17 mouse cellular contexts compared by ENCODE assay signal in genomic region chr3:116047034-116047433, GRCm38 (mm10). TPM values are rescaled to one million over a fixed set of nuclear protein-coding genes. Genes with fewer than 3 reads are reported as not detected.
A peak's percentile ranks its signal among the peaks of the same experiment; 100 is the strongest.
DNase-seq lines count a peak whose midpoint lies in the region; ATAC-seq and TF ChIP-seq lines count a peak whose summit lies in the region.
"Had no signal": no experiment of that assay in that cellular context is flagged by ENCODE, and none has a peak within 500 bp of the region (broad histone marks: within the 10 kb centered on the region; RNA-seq: fewer than 3 reads in every experiment).

No protein-coding gene starts in this region.

- no peak for TF ChIP-seq EP300 in stomach, postnatal 0 days (optimal IDR thresholded peaks at IDR 0.05)

- no peak for DNase-seq in hindbrain, embryonic 10.5 days (ENCODE audit: low spot score)
- DNase-seq in brain, adult 2 months (ENCODE audit: low read depth, low spot score) = peak; percentile 34
- DNase-seq in midbrain, embryonic 14.5 days = peak; percentile 56
- no peak for DNase-seq in stomach, postnatal 0 days (ENCODE audit: low spot score)
- no peak for DNase-seq in left cerebral cortex, adult 8-10 months (ENCODE audit: low spot score in 2 of 2)
- no peak for DNase-seq in gastrocnemius, postnatal 25 days
- DNase-seq: cerebellum, postnatal 25 days; gastrocnemius, adult 2 months; heart, adult 18-20 months; kidney, adult 8-10 months; kidney, postnatal 36 days; layer of hippocampus, adult 9-11 months; lung, postnatal 10 days; right cerebral cortex, adult 18-20 months had no signal

- H3K27me3 ChIP-seq in hindbrain, embryonic 13.5 days = no peaks in the 10 kb centered on the region
- H3K27me3 ChIP-seq in hindbrain, embryonic 10.5 days (ENCODE audit: insufficient read depth, poor library complexity, severe bottlenecking) = no peaks in the 10 kb centered on the region
- H3K27me3 ChIP-seq in forebrain, embryonic 16.5 days (replicated peaks; ENCODE audit: control insufficient read depth, insufficient read depth, low read length) = no peaks in the 10 kb centered on the region
- H3K27me3 ChIP-seq in midbrain, embryonic 14.5 days (ENCODE audit: control insufficient read depth, insufficient read depth, low read length) = no peaks in the 10 kb centered on the region
- no peaks in the 10 kb centered on the region for H3K27me3 ChIP-seq in stomach, postnatal 0 days (ENCODE audit: control insufficient read depth, insufficient read depth, low read length)
- H3K27me3 ChIP-seq: limb, embryonic 13.5 days had no signal

- H3K9ac ChIP-seq in hindbrain, embryonic 13.5 days = no peak overlapping the region
- no peak overlapping the region for H3K9ac ChIP-seq in forebrain, embryonic 16.5 days (replicated peaks; ENCODE audit: low read depth, low read length)
- no peak overlapping the region for H3K9ac ChIP-seq in midbrain, embryonic 14.5 days (replicated peaks; ENCODE audit: low read length)
- no peak overlapping the region for H3K9ac ChIP-seq in stomach, postnatal 0 days (ENCODE audit: low read length)
- H3K9ac ChIP-seq: limb, embryonic 13.5 days had no signal

- TF ChIP-seq CTCF in stomach, postnatal 0 days (IDR thresholded peaks at IDR 0.05; ENCODE audit: low read depth) = no peak

- H3K9me3 ChIP-seq in hindbrain, embryonic 13.5 days = no peaks in the 10 kb centered on the region
- no peaks in the 10 kb centered on the region for H3K9me3 ChIP-seq in hindbrain, embryonic 10.5 days
- H3K9me3 ChIP-seq in forebrain, embryonic 16.5 days (ENCODE audit: control insufficient read depth, low read length) = no peaks in the 10 kb centered on the region
- no peaks in the 10 kb centered on the region for H3K9me3 ChIP-seq in midbrain, embryonic 14.5 days (ENCODE audit: control insufficient read depth, low read length)
- H3K9me3 ChIP-seq in stomach, postnatal 0 days (ENCODE audit: control insufficient read depth, low read length) = no peaks in the 10 kb centered on the region
- H3K9me3 ChIP-seq: limb, embryonic 13.5 days had no signal

- H3K4me1 ChIP-seq in hindbrain, embryonic 13.5 days (replicated peaks) = no peaks in the 10 kb centered on the region
- no peaks in the 10 kb centered on the region for H3K4me1 ChIP-seq in hindbrain, embryonic 10.5 days (replicated peaks)
- peaks cover 7% of the 10 kb centered on the region; the same call in 1 of the 2 replicates for H3K4me1 ChIP-seq in forebrain, embryonic 16.5 days (replicated peaks; ENCODE audit: control insufficient read depth, insufficient read depth, low read length)
- no peaks in the 10 kb centered on the region for H3K4me1 ChIP-seq in midbrain, embryonic 14.5 days (ENCODE audit: control insufficient read depth, insufficient read depth, low read length)
- no peaks in the 10 kb centered on the region for H3K4me1 ChIP-seq in stomach, postnatal 0 days (replicated peaks; ENCODE audit: control insufficient read depth, insufficient read depth)
- H3K4me1 ChIP-seq: limb, embryonic 13.5 days had no signal

- no peak overlapping the region for H3K4me3 ChIP-seq in hindbrain, embryonic 13.5 days
- no peak overlapping the region for H3K4me3 ChIP-seq in hindbrain, embryonic 10.5 days
- H3K4me3 ChIP-seq in forebrain, embryonic 16.5 days (replicated peaks; ENCODE audit: low read length) = no peak overlapping the region
- no peak overlapping the region for H3K4me3 ChIP-seq in midbrain, embryonic 14.5 days (replicated peaks; ENCODE audit: low read depth, low read length)
- no peak overlapping the region for H3K4me3 ChIP-seq in stomach, postnatal 0 days (ENCODE audit: low read depth, low read length)
- H3K4me3 ChIP-seq: gastrocnemius, adult 2 months; limb, embryonic 13.5 days had no signal

- WGBS in hindbrain, embryonic 13.5 days = 30% methylated on average over 5 of the region's 5 CpGs
- WGBS in hindbrain, embryonic 10.5 days = 56% methylated on average over 5 of the region's 5 CpGs
- 14% methylated on average over 5 of the region's 5 CpGs for WGBS in forebrain, embryonic 16.5 days
- 23% methylated on average over 5 of the region's 5 CpGs for WGBS in midbrain, embryonic 14.5 days
- 44% methylated on average over 5 of the region's 5 CpGs for WGBS in stomach, postnatal 0 days

- no peaks in the 10 kb centered on the region for H3K36me3 ChIP-seq in hindbrain, embryonic 13.5 days
- H3K36me3 ChIP-seq in hindbrain, embryonic 10.5 days = no peaks in the 10 kb centered on the region
- no peaks in the 10 kb centered on the region for H3K36me3 ChIP-seq in forebrain, embryonic 16.5 days (ENCODE audit: control insufficient read depth, insufficient read depth)
- no peaks in the 10 kb centered on the region for H3K36me3 ChIP-seq in midbrain, embryonic 14.5 days (ENCODE audit: control insufficient read depth, insufficient read depth, low read length)
- no peaks in the 10 kb centered on the region for H3K36me3 ChIP-seq in stomach, postnatal 0 days (ENCODE audit: control insufficient read depth, insufficient read depth, low read length)
- H3K36me3 ChIP-seq: limb, embryonic 13.5 days had no signal

- no peak overlapping the region for H3K4me2 ChIP-seq in hindbrain, embryonic 13.5 days
- no peak overlapping the region for H3K4me2 ChIP-seq in forebrain, embryonic 16.5 days (ENCODE audit: low read length)
- H3K4me2 ChIP-seq in midbrain, embryonic 14.5 days (ENCODE audit: low read length) = no peak overlapping the region
- H3K4me2 ChIP-seq in stomach, postnatal 0 days (replicated peaks; ENCODE audit: low read depth) = no peak overlapping the region
- H3K4me2 ChIP-seq: limb, embryonic 13.5 days had no signal

- ATAC-seq in hindbrain, embryonic 13.5 days (ENCODE audit: low FRiP score) = no peak
- peak; percentile 84 for ATAC-seq in forebrain, embryonic 16.5 days
- no peak for ATAC-seq in midbrain, embryonic 14.5 days (ENCODE audit: low FRiP score, low TSS enrichment)
- no peak for ATAC-seq in stomach, postnatal 0 days (ENCODE audit: low FRiP score, low TSS enrichment)

- H3K27ac ChIP-seq in hindbrain, embryonic 13.5 days = peak overlapping the region; percentile 35; the same call in 1 of the 2 replicates
- no peak overlapping the region for H3K27ac ChIP-seq in hindbrain, embryonic 10.5 days
- no peak overlapping the region for H3K27ac ChIP-seq in forebrain, embryonic 16.5 days (ENCODE audit: low read length)
- H3K27ac ChIP-seq in midbrain, embryonic 14.5 days (replicated peaks; ENCODE audit: low read depth, low read length) = no peak overlapping the region
- no peak overlapping the region for H3K27ac ChIP-seq in stomach, postnatal 0 days (replicated peaks)
- H3K27ac ChIP-seq: gastrocnemius, adult 2 months; limb, embryonic 13.5 days had no signal

RNA-seq across cellular contexts. Expression of gene Extl2, which starts 39.8 kb away (rescaled TPM):
- polyA plus RNA-seq in hindbrain, embryonic 13.5 days (2015; fragmentation: Nextera tagmentation; extraction: Ambion mirVana) = 28.5 and 32.2 TPM in 2 replicates
- polyA plus RNA-seq in hindbrain, embryonic 10.5 days (2016; fragmentation: Nextera tagmentation; extraction: Ambion mirVana) = 20.7 and 23.6 TPM in 2 replicates
- 24.3 and 26.8 TPM in 2 replicates for polyA plus RNA-seq in forebrain, embryonic 16.5 days (2015; fragmentation: Nextera tagmentation; extraction: Ambion mirVana)
- 28.5 and 32.8 TPM in 2 replicates for polyA plus RNA-seq in midbrain, embryonic 14.5 days (2014; fragmentation: Nextera tagmentation; extraction: Ambion mirVana)
- polyA plus RNA-seq in stomach, postnatal 0 days (2015; fragmentation: Nextera tagmentation; extraction: Ambion mirVana) = 13.5 and 14.1 TPM in 2 replicates
- 10 to 100 TPM; 63.7 to 73.2 (median 72.0) TPM for total RNA-seq in left cerebral cortex, adult 8-10 months (2022)
- total RNA-seq in gastrocnemius, postnatal 25 days (2021) = 1 to 10 TPM; 8.7 to 8.8 TPM

RNA-seq across cellular contexts. Expression of gene Slc30a7, which starts 39.8 kb away (rescaled TPM):
- polyA plus RNA-seq in hindbrain, embryonic 13.5 days (2015; fragmentation: Nextera tagmentation; extraction: Ambion mirVana) = 18.8 and 21.2 TPM in 2 replicates
- 21.0 and 26.4 TPM in 2 replicates for polyA plus RNA-seq in hindbrain, embryonic 10.5 days (2016; fragmentation: Nextera tagmentation; extraction: Ambion mirVana)
- 19.0 and 22.4 TPM in 2 replicates for polyA plus RNA-seq in forebrain, embryonic 16.5 days (2015; fragmentation: Nextera tagmentation; extraction: Ambion mirVana)
- polyA plus RNA-seq in midbrain, embryonic 14.5 days (2014; fragmentation: Nextera tagmentation; extraction: Ambion mirVana) = 19.6 and 26.8 TPM in 2 replicates
- polyA plus RNA-seq in stomach, postnatal 0 days (2015; fragmentation: Nextera tagmentation; extraction: Ambion mirVana) = 36.4 and 37.7 TPM in 2 replicates
- 10 to 100 TPM; 24.8 to 34.4 (median 28.8) TPM for total RNA-seq in left cerebral cortex, adult 8-10 months (2022)
- 1 to 10 TPM; 7.4 to 8.9 TPM for total RNA-seq in gastrocnemius, postnatal 25 days (2021)

Comparison
In these comparisons a context has a peak if more than half of its experiments do, and no peak if none do; other contexts are left out.
1. DNase-seq: peak in brain, adult 2 months (single experiment) and midbrain, embryonic 14.5 days (single experiment); none in hindbrain, embryonic 10.5 days (single experiment), stomach, postnatal 0 days (single experiment), left cerebral cortex, adult 8-10 months (0 of 2) and gastrocnemius, postnatal 25 days (single experiment).